Mouse (Mus musculus): ENCODE data around the gene Tesc.

Tesc gene

DNA sequence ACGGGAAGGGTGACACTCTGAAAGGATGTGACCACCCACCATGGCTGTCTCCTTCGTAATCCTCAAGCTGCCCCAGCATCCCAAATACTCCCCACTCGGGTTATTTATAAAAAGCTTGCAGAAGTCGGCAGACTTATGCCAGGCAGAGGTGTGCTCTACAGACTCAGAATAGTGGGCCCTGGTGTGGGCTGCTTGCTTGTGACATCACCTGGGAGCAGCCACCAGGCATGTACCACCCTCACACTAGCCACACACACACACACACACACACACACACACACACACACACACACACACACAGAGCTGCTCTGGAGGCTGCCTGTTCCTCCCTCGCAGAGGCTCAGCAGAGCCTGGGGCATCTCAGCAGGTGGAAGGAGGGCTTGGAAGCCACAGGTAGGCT lies 10.0 kb upstream of the Tesc start:
- DNase-seq: no peak

DNA sequence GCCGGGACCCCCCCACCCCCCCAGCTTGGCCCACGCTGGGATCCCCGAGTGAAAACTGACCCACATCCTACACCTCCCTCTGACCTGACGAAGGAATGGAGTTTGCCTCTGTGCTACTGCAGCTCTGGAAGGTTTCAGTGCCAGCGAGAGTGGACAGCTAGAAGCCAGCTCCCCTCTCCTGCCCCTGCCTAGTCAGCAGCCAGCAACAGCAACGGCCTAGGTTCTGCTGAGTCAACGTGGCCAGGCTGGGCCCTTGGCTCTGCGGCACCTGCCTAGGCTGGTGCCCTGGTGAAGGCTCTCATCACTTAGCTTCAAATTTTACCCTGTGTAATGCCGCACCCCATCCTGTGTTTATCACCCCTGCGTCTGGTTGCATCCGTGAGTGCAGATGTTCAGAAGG lies 7.6 kb upstream of the Tesc start:
- DNase-seq: peak; percentile 33 to 60

DNA sequence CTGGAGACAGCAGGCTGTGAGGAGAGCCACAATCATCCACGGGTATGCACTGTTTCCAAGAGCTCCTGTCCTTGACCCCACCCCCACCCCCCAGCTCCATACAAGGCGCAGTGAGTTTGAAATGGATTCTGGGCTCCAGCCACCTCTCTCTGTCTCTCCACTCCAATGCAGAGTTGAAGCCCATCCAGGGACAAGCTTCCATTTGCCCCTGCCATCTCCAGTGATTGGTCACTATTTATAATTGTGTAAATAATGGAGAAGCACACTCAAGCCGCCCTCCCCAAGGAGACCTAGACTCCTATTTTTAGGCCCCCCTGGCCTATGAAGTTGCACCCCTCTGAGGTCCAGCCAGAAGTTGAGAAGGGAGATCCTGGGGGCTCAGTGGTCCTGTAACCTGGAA lies 4.5 kb upstream of the Tesc start:
- DNase-seq: no peak

DNA sequence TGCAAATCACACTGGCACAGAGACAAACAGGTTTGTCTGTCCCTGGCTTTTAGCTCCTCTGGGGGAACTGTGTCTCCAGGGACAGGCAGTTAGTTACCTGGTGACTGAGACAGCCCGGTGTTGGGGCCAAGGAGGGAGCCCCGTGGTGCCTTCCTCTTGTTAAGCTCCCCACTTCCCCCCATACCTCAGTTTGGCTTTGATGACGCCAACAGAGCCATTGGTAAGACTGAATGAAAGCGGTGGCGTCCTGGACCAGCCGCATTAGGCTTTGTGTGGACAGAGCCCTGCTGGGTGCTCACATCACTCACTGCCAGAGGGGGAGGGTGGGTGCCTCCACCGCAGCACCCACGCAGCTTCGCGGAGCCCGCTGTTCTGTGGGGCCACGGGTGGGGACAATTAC lies 1.7 kb upstream of the Tesc start:
- no peak for DNase-seq

DNA sequence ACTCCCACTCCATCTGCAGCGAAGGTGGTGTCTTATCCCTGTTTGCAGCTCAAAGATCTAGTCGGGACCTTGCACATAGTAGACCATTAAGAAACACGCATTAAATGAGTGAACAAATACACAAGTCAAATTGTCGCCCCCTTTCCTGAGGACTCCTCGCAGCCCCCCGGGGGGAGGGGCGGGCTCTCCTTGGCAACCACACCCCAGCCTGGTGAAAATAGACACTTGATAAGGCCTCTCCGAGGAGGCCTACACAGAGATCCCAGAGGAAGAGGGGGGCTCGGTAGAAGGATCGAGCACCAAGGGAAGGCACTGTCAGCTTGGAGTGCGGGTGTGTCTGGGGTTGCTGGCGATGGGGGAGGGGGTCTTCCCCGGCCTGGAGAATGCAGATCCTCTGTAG lies 1.2 kb upstream of the Tesc start:
- no peak for DNase-seq

DNA sequence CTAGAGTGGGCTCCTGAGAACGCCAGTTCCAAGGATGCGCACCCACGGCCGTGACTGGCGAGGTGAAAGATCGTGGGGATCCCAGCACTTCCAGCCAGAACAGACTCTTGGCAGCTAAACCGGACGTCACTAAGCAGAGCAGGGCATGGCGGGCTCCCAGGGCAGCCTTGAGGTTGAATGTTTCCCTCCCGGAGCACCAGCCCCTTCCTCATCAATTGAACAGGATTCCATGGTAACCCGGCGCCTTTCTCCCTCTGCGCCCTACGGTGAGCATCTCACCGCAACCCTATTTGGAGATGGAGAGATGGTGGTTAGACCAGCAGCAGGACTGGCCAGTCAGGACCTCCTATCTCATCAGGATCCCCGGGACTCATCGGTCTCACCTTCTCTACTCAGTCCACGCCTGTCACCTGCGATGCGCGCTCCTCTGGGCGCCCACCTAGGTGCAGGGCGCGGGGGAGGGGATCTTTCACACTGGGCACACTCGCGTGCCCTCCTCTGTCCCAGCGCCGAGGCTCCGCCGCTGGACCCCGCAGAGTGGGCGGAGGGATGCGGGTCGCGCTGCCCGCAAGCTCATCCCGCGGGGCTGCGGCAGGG lies 344 bp upstream of the Tesc start:
- DNase-seq: no peak

DNA sequence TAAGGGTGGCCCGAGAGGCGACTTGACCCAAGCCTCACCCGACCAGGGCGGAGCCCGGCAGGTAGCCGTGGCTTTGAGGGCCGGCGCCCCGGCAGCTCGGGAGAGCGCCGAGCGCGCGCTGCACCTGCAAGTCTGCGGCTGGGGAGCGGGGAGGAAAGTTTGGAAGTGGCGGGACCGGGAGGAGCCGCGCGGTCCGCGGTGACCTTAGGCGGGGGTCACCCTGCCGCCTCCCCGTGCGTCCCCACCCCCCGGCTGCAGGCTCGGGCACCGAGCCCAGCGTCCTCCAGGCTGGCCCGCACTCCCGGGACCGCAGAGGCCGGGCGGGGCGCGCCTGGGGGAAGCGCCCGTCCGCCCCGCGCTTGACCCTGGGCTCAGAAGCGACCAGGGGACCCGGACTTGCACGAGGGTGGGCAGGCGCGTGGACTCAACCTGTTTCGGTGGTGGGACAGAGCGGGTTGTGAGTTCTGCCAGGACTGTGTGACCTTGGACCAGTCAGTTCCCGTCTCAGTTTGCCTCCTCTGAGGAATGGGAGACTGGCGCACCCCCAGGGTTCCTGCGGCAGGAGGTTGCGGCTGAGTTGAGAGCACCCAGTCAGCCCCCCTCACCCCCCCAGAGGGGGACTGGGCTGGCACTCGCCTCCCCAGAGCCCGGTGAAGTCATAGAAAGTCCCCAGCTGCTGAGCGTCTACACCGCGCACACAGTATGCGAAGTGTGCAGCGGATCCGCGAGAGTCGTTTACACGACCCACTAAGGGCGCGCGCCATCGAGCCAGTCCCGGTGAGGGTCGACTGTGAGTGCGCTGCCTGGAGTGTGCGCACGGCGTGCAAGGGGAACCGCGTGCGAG lies 870 bp downstream of the Tesc start:
- DNase-seq: peak in 1 of 2 experiments; percentile 70

DNA sequence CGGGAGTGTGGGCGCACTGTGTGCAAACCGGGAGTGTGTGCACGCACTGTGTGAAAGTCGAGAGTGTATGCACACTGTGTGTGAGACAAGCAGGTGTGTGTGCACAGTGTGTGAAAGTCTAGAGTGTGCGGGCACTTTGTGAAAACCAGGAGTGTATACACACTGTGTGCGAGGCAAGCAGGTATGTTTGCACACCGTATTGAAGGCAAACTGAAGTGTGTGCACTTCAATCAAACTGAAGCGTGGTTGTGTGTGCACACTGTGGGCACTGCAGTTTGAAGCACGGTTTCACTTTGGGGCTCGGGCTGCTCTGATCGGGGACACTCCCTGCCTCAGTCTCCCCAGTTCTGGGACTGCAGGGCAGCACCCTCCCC lies 1.5 kb downstream of the Tesc start:
- no peak for DNase-seq

DNA sequence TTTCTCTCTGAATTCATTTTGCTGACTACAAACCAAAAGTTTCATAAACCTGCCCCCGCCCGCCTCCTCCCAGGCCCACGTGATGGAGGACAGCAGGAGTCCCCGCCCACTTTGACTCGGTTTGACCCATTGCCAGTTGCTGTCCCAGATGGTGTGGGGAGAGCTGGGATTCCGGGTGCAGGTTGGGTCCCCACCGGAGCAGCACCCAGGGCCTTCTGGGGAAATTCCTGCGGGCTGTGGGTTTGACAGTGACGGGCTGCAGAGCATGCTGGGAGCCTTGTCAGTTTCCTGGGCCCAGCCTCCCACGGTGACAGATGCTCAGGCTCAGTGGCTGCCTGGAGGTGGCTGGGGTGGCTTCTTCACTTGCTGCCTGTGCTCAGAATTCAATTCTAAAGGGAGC lies 1.9 kb downstream of the Tesc start:
- DNase-seq: no peak

DNA sequence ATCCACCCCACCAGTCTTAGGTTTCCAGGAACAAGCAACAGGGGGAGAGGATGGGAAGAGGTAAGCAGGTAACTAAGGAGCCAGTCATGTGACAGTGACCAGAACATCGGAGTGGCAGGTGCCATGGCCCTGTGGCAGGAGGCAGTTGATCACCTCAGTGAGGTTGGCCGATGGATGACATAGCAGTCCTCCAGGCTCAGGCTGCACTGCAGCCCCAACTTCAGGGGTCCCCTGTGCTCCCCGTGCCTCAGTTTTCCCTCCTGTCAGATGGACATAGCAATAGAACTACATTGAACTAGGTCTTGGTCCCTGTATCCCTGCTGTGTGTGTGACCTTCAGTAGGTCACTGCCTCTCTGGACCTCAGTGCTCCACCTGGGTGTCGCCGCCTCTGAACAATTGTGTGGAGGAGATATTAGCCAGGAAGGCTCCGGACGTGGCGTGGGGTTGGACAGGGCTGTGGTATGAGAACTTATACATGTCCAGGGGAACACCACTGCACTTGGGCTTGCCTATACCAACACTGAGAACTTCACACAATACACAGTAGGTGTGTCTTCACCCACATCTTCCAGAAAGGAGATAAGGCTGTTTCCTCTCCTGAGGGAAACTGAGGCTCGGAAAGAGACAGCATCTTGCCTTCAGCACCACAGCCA lies 2.6 kb downstream of the Tesc start:
- no peak for DNase-seq

DNA sequence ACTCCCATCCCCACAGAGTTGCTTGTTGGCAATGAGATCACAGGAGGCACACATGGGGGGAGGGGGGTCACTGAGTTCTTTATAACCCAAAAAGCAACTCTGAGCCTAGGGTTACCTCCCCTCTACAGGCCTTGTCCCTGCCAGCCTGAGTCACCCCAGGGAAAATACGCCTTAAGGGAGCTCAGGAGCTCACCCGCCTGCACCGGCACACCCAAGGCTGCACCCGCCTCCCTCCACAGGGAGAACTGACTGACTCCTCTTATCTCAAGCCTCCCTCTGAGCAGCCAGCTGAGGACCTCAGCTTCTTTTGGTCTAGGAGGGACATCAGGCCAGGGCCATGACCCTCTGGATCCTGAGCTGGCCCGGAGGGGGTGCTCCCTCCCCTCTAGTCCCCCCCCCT lies 3.5 kb downstream of the Tesc start:
- DNase-seq: no peak

DNA sequence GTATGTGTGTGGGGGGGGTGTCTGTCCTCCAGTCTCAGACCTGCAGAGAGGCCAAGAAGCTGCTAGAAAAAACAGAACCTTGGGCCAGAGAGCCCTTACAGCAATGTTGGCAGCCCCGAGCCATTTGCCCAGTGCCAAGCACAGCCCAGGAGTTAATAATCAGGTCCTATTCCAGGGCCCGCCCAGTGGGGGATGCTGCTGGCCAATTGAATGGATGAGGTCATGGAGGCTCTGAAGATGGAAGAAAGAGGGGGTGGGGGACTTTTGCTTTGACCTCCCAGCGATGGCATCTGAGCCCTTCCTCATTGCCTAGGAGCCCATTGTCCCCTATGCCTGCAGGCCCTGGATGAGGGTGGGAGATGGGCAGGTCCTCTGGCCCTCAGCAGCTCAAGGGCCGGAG lies 4.0 kb downstream of the Tesc start:
- no peak for DNase-seq

DNA sequence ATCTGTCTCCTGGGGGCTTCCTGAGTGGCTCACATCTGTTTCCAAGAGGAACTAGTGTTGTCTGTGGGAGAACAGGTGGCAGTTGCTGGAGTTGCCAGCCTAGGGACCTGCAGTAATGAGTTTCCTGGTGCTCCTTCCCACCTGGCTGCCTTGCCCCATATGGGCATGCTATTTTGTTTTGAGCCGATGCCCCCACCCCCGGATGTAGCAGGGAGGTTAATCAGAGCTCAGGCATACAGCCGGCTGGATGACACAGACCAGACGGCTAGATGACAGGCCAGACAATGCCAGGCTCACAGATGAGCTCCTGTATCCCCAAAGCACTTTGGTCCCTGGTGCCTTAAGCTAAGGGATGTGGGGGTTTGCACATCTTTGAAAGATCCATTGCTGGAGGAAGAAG lies 5.8 kb downstream of the Tesc start:
- DNase-seq: no peak

DNA sequence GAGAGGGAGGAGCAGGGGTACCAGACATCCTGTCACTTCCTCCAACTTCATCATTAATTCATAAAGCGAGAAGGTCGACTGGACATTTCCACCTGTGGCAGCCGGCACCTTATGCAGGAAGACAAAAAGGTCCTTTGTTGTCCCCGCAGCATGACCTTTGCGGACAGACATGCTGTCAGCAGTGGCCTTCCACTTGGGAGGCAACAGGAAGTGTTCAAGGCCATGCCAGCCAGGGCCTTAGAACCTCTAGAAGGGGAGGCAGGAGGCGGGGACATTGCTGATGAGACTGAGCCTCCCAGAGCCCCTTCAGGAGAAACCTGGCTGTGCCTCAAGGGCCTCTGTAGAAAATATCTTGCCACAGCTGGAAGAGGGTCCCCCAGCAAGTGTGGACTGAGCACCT lies 6.2 kb downstream of the Tesc start:
- DNase-seq: no peak

DNA sequence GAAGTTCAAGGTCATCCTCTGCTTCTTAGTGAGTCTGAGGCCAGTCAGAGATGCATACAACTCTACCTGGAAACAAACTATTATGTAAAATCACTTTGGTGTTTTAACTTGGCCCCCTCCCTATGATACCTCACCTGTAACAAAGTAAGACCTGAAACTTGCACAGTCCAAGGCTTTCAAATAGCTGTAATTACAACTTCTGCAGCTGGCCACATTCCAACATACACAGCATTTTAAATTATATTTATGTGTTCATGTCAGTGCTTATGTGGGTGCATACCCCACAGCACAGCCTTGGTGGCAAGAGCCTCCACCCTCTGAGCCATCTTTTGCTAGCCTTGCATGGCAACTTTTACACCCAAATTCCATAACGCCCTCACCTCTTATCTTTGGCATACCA lies 7.1 kb downstream of the Tesc start:
- DNase-seq: no peak

DNA sequence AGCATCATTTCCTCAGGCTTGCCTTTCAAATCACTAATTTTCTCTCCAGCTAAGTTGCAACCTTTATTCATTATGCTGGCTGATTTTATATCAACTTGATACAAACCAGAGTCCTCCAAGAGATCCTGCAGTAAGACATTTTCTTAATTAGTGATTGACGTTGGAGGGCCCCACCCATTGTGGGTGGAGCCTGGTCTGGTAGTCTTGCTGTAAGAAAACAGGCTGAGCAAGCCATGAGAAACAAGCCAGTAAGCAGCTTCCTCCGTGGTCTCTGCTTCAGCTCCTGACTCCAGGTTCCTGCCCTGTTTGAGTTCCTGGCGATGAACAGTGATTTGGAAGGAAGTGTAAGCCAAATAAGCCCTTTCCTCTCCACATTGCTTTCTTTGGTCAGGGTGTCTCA lies 8.2 kb downstream of the Tesc start:
- no peak for DNase-seq

DNA sequence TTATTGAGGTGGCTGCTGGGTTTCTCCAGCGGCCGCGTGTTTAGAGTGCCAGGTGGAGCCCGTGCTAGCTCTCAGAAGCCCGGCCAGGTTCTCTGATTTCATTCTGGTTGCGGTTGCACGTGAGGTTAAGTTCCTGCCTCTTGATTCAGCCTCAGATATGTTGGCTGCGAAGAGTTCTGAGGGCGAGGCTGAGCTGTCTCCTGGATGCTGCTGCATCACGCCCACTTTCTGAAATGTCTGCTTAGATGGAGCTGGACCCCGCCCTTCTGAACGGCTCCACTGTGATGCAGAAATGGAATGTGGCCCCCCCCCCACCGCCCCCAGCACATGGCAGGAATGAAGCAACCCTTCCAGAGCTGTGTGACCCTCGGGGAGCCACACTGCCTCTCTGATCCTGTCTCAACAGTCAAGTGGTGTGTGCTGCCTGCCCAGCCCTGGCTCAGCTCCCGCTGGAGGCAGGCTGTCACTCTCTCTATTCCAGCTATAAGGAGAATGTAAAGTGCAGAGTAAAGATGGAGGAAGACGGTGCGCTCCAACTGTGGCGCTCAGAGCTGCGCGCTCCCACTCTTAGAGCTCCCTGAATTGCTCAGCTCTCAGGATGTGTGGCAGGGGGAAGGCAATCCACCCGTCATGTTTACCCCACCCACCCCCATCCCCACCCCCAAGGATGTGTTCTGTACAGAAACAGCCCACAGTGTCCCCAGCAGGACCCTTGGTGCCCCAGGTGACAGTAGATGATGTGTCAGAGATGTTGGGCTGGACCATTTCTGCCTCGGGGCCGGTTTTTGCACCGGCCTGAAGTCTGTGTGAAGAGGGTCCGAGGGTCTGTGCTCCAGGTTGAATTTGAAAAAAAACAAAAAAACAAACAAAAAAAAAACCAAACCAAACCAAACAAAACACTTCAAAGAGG lies 9.6 kb downstream of the Tesc start:
- no peak for DNase-seq

DNA sequence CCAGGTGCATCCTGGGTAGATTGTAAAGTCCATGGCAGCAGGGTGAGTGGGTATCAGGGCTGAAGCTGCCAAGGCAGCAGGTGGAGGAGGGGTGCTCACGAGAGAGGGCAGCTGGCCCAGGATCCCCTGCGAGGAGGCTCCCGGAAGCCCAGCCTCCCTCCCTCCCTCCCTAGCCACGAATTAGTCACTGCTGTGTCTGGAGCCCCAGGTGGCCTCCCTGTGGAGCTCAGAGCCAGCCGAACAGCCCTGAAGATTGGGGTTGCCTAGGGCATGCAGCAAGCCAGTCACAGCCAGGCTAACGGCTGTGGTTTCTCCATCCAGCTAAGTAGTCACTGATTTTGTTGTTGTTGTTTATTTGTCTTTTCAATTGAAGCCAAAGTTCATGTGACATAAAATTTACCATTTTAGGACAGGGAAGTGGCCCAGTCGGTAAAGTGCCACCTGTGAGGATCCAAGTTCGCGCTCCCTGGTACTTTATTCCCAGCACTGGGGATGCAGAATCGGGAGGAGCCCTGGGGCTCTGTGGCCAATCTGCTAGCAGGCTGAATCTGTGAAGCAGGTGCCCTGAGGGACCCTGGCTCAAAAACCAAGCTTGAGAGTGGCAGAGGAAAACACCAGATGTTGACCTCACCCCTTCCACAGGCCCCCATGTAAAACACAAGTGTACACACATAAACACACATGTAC lies 10.4 kb downstream of the Tesc start:
- DNase-seq: peak; percentile 37 to 69

DNA sequence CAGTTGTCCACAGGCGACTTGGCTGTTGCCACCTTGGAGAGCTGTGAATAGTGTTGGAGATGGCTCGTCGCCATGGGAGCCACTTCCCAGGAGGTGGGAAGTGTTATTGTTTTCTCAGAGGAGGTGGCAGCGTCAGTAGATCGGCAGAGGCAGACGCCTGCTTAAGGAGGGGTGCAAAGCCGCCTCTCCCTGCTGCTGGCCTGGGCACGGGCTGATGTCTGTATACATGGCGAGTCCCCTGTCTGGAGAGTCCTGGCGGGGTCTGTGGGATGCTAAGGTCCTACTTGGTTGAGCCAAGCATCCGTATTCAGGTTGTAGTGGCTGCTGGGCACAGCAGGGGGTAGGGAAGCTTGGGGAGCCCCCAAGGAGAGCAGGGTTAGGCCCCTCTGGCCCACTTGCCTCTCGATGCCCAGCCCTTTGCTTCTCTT lies 11.7 kb downstream of the Tesc start:
- DNase-seq: no peak

DNA sequence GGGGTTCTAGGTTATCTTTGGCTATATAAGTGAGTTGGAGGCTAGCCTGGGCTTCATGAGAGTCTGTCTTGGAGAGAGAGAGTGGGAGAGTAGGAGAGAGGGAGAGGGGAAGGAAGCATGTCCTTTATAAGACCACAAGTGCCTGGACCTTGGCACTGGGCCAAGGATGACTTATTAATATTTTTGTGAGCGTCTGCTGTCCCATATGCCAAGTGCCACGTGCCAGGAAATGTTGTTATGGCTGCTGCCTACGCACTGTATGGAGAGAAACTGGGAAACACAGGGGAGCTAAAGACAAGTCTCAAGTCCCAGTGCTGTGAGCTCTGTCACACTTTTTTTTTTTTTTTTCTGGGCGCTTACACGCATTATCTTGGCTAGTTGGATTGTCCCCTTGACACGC lies 15.1 kb downstream of the Tesc start:
- no peak for DNase-seq

DNA sequence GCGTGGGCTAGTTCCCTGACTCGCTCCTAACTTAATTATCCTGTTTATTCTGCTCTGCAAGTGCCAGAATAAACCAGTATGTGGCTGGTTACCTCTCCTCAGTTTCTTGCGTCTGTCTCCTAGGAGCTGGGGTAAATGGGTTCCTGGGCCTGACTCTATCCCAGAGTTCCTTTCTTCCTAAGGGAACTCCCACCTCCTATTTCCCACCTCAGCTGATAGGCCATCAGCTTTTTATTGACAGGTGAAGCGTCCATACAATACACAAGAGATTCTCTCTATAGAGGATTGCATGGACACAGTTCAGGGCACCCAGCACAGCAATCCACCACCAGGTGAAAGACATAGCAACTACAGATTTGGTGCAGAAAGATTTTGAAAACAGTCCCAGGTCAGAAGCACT lies 16.2 kb downstream of the Tesc start:
- no peak for DNase-seq

DNA sequence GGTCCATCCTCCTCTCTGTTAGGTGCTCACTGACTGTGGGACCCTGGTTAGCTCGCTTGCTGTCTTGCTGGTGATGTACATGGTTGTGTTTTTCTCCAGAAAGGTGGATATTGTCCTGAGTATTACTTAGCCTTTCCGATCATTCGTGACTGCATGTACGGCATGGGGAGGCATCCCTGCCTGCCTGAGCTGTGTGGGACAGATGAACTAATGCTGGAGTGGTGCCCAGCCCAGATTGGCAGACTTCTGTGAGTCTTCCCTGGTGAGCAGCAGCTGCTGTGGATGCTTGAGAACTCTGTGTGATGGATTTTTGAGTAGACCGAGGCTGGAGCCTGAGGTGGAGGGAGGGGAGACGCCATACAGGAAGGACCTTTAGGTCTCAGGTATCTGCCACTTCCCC lies 17.4 kb downstream of the Tesc start:
- DNase-seq: no peak

DNA sequence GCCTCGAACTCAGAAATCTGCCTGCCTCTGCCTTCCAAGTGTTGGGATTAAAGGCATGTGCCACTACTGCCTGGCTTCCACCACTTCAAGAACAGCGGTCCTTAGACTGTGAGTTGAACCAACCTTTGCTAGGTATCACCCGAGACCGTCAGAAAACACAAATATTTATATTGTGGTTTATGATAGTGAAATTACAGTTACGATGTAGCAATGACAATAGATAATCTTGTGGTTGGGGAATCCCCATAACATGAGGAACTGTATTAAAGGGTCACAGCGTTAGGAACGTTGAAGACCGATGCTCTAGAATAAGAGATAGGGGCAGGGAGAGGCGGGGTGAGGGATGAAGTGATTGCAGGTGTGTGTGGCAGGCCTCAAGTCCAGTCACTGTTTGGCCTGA lies 17.8 kb downstream of the Tesc start:
- no peak for DNase-seq

Data from kidney, postnatal 25 days (tissue).